Mouse (Mus musculus) forebrain, embryonic 10.5 days (tissue): ENCODE measurements around the gene Vmn1r37. TPM values are rescaled to one million over a fixed set of nuclear protein-coding genes. Genes with fewer than 3 reads are reported as not detected.
"Not testable (repeated sequence)": the region's sequence is repeated elsewhere in the genome, so short reads cannot be mapped to it uniquely, and the experiment has no call there.

Experiments used
- DNase-seq: peaks from one replicate; pipeline ENCODE4 v3.0.0-alpha.2; 2017; ENCODE audit warnings: low spot score; ENCODE audit errors: extremely low spot score
- H3K27ac ChIP-seq: fragments of 300-500 bp; sonication (generic); 2 replicates; pipeline ENCODE4 v1.5.1; 2016; ENCODE audit warnings: mild to moderate bottlenecking
- H3K27me3 ChIP-seq: fragments of 300-500 bp; sonication (generic); 2 replicates; pipeline ENCODE4 v1.6.1; 2016; ENCODE audit warnings: mild to moderate bottlenecking; ENCODE audit not compliant: poor library complexity, severe bottlenecking
- H3K36me3 ChIP-seq: fragments of 300-500 bp; sonication (generic); replicated peaks from 2 replicates; pipeline ENCODE4 v1.6.1; 2016; ENCODE audit warnings: mild to moderate bottlenecking, moderate library complexity
- H3K4me1 ChIP-seq: fragments of 300-500 bp; sonication (generic); 2 replicates; pipeline ENCODE4 v1.6.1; 2016
- H3K4me3 ChIP-seq: fragments of 300-500 bp; sonication (generic); 2 replicates; pipeline ENCODE4 v1.5.1; 2016; ENCODE audit warnings: mild to moderate bottlenecking, moderate library complexity
- H3K9me3 ChIP-seq: fragments of 300-500 bp; sonication (generic); 2 replicates; pipeline ENCODE4 v1.6.1; 2016; ENCODE audit warnings: mild to moderate bottlenecking, moderate library complexity
- WGBS: fragments of 180-500 bp; shearing (Covaris S2); methylation state at CpG from one replicate; pipeline ENCODE4 v1.1.7; 2016; 5-methylcytosine and 5-hydroxymethylcytosine counted together
- polyA plus RNA-seq: library from polyadenylated mRNA; unstranded; fragments of >200 nt; fragmentation: Nextera tagmentation; extraction: Ambion mirVana; gene quantifications from 2 replicates; pipeline ENCODE4 v1.2.1, GENCODE M21; 2016

Gene Vmn1r37
- polyA plus RNA-seq = not detected in 2 replicates

DNA sequence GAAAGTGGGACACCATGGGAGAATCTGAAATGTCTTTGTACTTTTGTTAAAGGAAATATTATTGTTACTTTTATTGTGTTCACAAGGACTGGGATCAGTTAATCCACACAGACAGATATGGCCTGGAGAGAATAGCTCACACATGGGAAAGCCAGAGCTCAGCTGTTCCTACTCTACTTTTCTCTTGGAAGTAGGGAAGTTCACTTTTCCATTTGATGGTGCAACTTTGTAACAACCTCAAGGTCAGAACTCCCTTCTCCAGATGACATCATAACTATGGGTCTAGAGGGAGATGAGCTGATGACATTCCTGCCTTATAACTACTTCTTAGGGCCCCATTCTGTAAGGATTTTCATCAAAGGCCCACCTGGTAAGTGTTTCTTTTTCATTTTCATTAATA is at the start of gene Vmn1r37:
Gene Vmn1r37, plus strand, starts transcription at position 301 of the 400 bp plus-strand sequence.
- H3K27ac ChIP-seq, DNase-seq, H3K4me3 ChIP-seq, H3K36me3 ChIP-seq, H3K4me1 ChIP-seq, H3K9me3 ChIP-seq, H3K27me3 ChIP-seq: not testable (repeated sequence)

DNA sequence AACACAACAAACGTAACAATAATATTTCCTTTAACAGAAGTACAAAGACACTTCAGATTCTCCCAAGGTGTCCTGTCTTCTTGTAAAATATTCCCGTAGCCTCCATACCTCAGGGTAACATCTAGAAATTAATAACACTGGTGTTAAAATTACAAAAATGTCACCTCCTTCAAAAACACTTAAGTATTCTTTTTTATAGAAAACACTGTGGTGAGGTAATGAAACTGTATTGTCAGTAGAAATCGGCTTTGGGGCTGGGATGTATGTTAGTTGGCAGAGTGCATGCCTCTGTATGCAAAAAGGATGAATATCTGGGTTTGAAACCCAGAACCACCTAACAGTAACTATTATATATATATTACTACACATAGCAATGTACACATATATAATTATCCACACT is 43.4 kb upstream of the Vmn1r37 start, which contains the start of gene Vmn1r35:
Gene Vmn1r35, minus strand, starts transcription at position 101 of the 400 bp plus-strand sequence.
- Histone ChIP-seq H3K9me3 (no peaks in the 10 kb centered on the region), H3K4me1 (no peaks in the 10 kb centered on the region)
- 91% methylated on average over 3 of the region's 3 CpGs for WGBS

DNA sequence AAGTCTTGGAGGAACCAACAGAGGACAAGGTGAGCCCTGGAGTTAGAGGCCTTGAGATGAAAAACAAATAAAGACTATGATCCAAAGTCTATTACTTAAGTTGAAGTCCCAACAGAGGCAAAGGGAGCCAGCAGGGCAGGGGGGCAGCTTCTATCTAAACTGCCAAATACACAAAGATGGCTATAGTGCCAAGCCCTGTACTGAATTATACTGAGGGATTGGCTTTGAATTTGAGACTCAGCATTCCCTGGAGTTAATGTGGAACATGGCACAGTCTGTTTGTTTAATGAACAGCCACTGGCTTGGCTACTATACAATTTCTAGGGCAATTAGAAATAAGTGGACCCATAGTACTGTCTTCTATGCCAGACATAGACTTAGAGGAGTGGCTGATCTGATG is 20.3 kb upstream of the Vmn1r37 start:
- no peak for DNase-seq
- no peaks in the 10 kb centered on the region for H3K36me3 ChIP-seq
- no peaks in the 10 kb centered on the region for H3K27me3 ChIP-seq
- no peaks in the 10 kb centered on the region for H3K9me3 ChIP-seq
- no peak overlapping the region for H3K4me3 ChIP-seq
- H3K4me1 ChIP-seq = no peaks in the 10 kb centered on the region
- H3K27ac ChIP-seq = no peak overlapping the region

More for the DNA sequence above, 43.4 kb upstream of the Vmn1r37 start, which contains the start of gene Vmn1r35:
- Histone ChIP-seq H3K36me3 (no peaks in the 10 kb centered on the region), H3K27ac (no peak within 1 kb of the TSS), H3K27me3 (no peaks in the 10 kb centered on the region), H3K4me3 (no peak within 1 kb of the TSS)
- no peak for DNase-seq

DNA sequence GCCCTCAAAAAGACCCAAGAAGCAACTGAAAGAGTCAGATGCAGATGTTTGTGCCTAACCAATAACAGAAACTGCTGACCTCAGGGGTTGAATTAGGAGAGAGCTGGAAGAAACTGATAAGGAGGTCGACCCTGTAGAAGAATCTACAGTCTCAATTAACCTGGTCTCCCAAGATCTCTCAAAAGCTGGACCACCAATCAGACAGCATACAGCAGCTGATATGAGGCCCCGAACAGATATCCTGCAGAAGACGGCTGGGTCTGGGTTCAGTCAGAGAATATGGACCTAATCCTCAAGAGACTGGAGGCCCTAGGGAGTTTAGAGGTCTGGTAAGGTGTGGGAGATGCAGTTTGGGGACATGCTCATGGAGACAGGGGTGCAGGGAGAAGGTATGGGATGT is 15.3 kb upstream of the Vmn1r37 start:
- Histone ChIP-seq H3K4me1 (no peaks in the 10 kb centered on the region), H3K9me3 (no peaks in the 10 kb centered on the region), H3K36me3 (no peaks in the 10 kb centered on the region), H3K4me3 (no peak overlapping the region), H3K27me3 (no peaks in the 10 kb centered on the region), H3K27ac (no peak overlapping the region)
- 81% methylated on average over 3 of the region's 3 CpGs for WGBS
- no peak for DNase-seq

DNA sequence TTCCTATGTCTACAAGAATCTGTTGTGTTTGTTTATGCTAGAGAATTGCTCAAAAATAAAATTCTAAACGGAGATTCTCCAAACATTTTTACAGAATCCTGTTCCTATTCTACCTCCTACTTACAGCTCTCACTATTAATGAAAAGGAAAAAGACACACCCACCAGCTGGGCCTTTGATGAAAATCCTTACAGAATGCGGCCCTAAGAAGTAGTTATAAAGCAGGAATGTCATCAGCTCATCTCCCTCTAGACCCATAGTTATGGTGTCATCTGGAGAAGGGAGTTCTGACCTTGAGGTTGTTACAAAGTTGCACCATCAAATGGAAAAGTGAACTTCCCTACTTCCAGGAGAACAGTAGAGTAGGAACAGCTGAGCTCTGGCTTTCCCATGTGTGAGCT is 10.1 kb upstream of the Vmn1r37 start, which contains the start of gene Vmn1r36:
Gene Vmn1r36, minus strand, starts transcription at position 101 of the 400 bp plus-strand sequence.
- not testable (repeated sequence) for H3K9me3 ChIP-seq, H3K27ac ChIP-seq, H3K4me3 ChIP-seq, H3K4me1 ChIP-seq, H3K36me3 ChIP-seq, H3K27me3 ChIP-seq, DNase-seq
- 73% methylated on average over 2 of the region's 2 CpGs for whole genome bisulfite sequencing

DNA sequence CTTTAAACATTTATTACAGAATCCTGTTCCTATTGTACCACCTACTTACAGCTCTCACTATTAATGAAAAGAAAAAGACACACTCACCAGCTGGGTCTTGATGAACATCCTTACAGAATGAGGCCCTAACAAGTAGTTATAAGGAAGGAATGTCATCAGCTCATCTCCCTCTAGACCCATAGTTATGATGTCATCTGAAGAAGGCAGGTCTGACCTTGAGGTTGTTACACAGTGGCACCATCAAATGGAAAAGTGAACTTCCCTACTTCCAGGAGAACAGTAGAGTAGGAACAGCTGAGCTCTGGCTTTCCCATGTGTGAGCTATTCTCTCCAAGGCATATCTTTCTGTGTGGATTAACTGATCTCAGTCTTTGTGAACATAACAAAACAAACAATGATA is 53.3 kb downstream of the Vmn1r37 start, which contains the start of gene Vmn1r38:
Gene Vmn1r38, minus strand, starts transcription at position 101 of the 400 bp plus-strand sequence.
- H3K9me3 ChIP-seq, H3K36me3 ChIP-seq, H3K27ac ChIP-seq, H3K4me3 ChIP-seq, DNase-seq, H3K4me1 ChIP-seq, H3K27me3 ChIP-seq: not testable (repeated sequence)

Other genes starting within 250 kb of the Vmn1r37 start
- gene Mad2l1, start 194.0 kb upstream of the Vmn1r37 start, polyA plus RNA-seq = 168 and 170 TPM in 2 replicates
- 0.07 and 0.10 TPM in 2 replicates for gene Vmn1r32, start 169.3 kb upstream of the Vmn1r37 start, polyA plus RNA-seq
- gene Vmn1r33, start 111.1 kb upstream of the Vmn1r37 start, polyA plus RNA-seq = not detected in 2 replicates
- not detected in 2 replicates for gene Vmn1r34, start 85.5 kb upstream of the Vmn1r37 start, polyA plus RNA-seq
- gene Vmn1r35, start 43.5 kb upstream of the Vmn1r37 start, polyA plus RNA-seq = not detected in 2 replicates
- gene Vmn1r36, start 10.2 kb upstream of the Vmn1r37 start, polyA plus RNA-seq = not detected in 2 replicates
- gene Vmn1r38, start 53.2 kb downstream of the Vmn1r37 start, polyA plus RNA-seq = not detected in 2 replicates
- not detected in 2 replicates for gene Vmn1r39, start 81.2 kb downstream of the Vmn1r37 start, polyA plus RNA-seq
- 50.3 and 51.2 TPM in 2 replicates for gene Gng12, start 167.0 kb downstream of the Vmn1r37 start, polyA plus RNA-seq